Mouse (Mus musculus) layer of hippocampus, postnatal 25 days (tissue): ENCODE results near the gene Klhl26. TPM values are rescaled to one million over a fixed set of nuclear protein-coding genes. Genes with fewer than 3 reads are reported as not detected.

Experiments
- DNase-seq, 2 experiments: peaks; one replicate each; pipeline ENCODE4 v3.0.0; 2022; ENCODE audit warnings: mixed read lengths in 2 of 2, low spot score in 1 of 2; ENCODE audit errors: extremely low spot score in 1 of 2
- total RNA-seq, 2 experiments: library from RNA; stranded (reverse); gene quantifications; 2 replicates each; pipeline ENCODE4 v1.2.3; 2021

Gene Klhl26
- total RNA-seq, 2 experiments from 2014 or later: 54.1 to 60.7 TPM

- no peak for DNase-seq
These were observed 24.4 kb downstream of the Klhl26 start for GRCm38 (mm10) chr8:70452196-70452966.

- DNase-seq: no peak
These were observed 28.9 kb downstream of the Klhl26 start for GRCm38 (mm10) chr8:70447639-70448420.

DNA sequence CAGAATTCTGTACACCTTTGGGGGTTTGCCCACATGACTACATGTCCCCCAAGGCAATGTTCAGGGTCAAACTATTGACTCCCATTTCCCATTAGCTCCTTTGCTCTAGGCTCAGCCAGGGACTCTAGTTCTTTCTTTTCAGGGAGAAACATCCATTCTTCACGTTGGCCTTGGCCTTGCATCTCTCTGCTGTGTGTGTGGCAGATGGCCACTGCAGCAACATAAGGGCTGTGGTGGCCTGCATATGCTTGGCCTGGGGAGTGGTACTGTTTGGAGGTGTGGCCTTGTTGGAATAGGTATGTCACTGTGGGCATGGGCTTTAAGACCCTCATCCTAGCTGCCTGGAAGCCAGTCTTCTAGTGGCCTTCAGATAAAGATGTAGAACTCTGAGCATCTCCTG lies 30.8 kb downstream of the Klhl26 start:
- DNase-seq: no peak

DNA sequence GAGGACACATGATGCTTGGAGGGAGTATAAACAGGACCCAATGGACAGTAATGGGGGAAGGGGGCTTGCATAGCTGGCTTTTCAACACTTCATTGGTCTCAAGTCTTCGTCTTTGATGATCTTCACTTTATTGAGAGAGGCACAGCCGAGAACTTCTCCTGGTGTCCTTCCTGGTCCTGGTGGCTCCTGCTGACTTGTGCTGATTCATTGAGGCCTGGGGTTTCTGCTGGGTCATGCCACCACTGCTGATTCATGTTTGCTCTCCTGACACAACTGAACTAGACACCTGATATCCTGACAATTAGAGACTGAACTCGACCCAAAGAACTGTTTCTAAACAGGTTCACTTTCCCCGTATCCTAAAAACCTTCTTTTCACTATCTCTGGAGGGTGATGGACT lies 33.4 kb downstream of the Klhl26 start:
- DNase-seq: no peak

- no peak for DNase-seq
These were observed 35.2 kb downstream of the Klhl26 start for GRCm38 (mm10) chr8:70441565-70441964.

GRCm38 (mm10) chr8:70440246-70440645 lies 36.5 kb downstream of the Klhl26 start:
- DNase-seq: no peak

DNA sequence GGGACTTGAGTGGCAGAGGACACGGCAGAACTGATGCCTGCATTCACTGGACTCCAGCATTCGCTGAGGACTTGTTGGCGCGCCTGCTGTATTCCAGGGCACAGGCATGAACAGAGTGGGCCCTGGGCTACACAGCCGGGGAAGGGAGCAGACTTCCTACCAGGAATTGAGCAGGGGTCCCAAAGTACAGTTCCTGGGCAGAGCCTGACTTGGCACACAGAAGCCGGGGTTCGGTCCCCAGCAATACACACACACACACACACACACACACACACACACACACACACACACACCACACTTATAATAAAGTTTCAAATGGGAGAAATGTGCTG lies 37.0 kb downstream of the Klhl26 start:
- no peak for DNase-seq

GRCm38 (mm10) chr8:70439055-70439847 lies 37.5 kb downstream of the Klhl26 start, which contains the start of gene Crtc1:
TSS of gene Crtc1 (minus strand) at chr8:70439579.
- peak; percentile 92 for DNase-seq

DNA sequence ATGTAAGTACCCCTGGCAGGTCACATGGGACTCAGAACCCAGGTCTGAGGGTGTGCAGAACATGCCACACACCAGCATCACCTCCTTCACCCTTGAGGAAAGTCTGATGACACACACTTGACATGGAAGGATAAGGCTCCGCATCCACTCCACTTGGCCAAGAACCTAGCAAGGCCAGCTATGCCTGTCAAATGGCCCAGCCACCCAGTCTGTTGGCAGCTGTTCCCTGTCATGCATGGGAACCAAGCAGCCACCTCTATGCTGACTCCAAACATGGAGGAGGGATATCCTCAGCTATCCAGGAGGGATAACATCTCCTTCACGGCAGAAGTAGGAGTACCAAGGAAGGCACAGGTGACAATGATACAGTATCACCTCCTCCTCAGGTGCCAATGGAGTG lies 38.3 kb downstream of the Klhl26 start:
- DNase-seq: no peak

DNA sequence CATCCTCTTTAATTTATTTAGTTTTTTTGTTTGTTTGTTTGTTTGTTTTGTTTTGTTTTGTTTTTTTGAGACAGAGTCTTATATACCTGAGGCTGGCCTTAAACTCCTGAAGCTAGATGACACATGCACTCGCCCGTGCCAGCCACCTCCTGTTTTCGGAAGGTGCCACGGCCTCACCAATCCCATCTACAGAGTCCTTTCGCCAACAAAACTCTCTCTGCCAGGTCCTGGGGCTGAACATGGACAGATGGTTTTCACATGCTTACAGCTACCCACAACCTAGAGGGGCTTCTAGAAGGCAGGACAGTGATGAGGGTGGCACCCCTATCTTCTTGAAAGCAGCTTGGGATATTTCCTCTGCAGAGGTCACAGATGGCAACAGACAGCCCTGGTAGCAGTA lies 41.6 kb downstream of the Klhl26 start:
- DNase-seq: no peak

- no peak for DNase-seq
These were observed 43.7 kb downstream of the Klhl26 start for GRCm38 (mm10) chr8:70432991-70433536.

GRCm38 (mm10) chr8:70431213-70431612 lies 45.6 kb downstream of the Klhl26 start:
- DNase-seq: no peak

- DNase-seq: no peak
These were observed 50.4 kb downstream of the Klhl26 start for GRCm38 (mm10) chr8:70426300-70426907.

GRCm38 (mm10) chr8:70422722-70423121 lies 54.0 kb downstream of the Klhl26 start:
- DNase-seq: no peak

DNA sequence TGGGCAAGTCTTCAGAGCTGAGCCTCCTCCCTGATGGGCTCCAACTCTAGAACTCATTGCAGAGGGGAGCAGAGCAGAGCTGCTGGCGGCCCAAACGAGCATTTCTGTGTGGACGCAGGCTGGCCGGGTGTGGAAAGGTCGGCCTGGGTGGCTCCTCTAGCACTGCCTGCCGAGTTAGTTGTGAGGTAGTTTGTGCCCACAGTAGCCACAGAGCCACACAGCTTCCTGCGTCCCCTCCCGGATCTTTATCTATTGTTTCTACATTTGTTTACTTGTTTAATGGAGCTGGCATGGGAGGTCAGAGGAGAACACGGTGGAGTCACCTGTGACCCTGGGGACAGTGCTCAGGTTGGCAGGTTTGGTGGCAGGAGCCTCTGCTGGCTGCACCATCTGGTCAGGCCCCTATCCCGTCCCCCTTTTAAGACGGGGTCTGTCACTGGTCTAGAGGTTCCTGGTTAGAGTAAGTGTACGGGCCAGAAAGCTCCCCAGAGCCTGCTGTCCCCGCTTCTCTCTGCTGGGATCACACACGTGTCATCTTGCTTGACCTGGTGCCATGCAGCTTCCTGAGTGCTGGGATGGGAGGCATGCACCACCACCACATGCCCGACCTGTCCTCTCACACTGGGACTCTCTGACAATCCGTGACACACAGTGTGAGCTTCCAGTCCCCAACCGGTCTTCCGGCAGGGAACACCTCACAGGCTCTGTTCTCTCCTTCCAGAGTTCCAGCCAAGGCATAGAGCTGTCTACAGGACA lies 55.2 kb downstream of the Klhl26 start:
- no peak for DNase-seq

- DNase-seq: no peak
These were observed 56.7 kb downstream of the Klhl26 start for GRCm38 (mm10) chr8:70419879-70420643.

DNA sequence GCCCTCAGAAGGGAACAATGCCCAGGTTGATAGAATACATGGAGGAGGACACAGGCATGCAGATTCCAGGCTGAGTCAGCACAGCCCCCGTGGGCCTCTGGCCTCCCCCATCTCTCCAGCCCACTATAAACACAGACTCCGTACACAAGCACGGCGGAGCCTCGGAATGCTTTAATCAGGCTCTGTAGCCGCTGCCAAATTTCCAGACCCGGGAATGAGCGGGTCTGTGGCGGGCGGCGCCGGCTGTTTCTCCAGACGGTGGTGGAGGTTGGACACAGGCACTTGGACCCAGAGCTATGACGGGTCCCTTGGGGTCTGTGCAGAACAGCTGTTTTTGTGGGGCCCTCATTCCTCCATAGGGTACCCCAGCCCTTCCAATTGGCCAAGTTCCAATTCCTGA lies 57.8 kb downstream of the Klhl26 start:
- DNase-seq: no peak

DNA sequence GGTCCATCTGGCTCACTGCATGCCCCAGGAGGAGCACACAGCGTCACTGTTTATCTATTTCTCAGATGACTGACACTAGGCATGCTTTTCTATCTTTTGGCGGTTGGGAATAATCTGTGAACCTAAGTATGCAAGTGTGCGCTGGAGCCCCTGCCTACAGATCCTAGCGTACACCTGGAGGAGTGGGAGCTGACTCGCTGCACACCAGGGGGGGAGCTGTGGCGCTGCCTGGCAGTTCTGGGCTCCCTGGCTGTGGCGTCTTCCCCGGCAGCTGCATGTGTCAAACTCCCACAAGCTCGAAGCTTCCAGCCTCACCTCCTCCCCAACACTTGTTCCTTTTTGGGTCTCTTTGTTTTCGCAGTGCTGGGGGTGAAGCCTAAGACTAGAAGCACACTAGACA lies 58.9 kb downstream of the Klhl26 start:
- DNase-seq: peak in 1 of 2 experiments; percentile 56

- no peak for DNase-seq
These were observed 59.8 kb downstream of the Klhl26 start for GRCm38 (mm10) chr8:70416941-70417340.
